Mouse (Mus musculus) yolk sac, embryonic 10.5 days (tissue): Measurements from ENCODE around the gene Rras.
"Not testable (repeated sequence)": the region's sequence is repeated elsewhere in the genome, so short reads cannot be mapped to it uniquely, and the experiment has no call there.

Experiments used
- DNase-seq: peaks from one replicate; pipeline ENCODE4 v3.0.0-alpha.2; 2017; ENCODE audit warnings: low spot score

Gene Rras

GRCm38 (mm10) chr7:45000539-45001114 is 17.1 kb upstream of the Rras start:
- no peak for DNase-seq

- DNase-seq: no peak
Observed at GRCm38 (mm10) chr7:45002440-45002839, 15.3 kb upstream of the Rras start.

GRCm38 (mm10) chr7:45004546-45004945 is 13.2 kb upstream of the Rras start:
- DNase-seq: no peak

- no peak for DNase-seq
Observed at GRCm38 (mm10) chr7:45005321-45005992, 12.3 kb upstream of the Rras start.

- DNase-seq: no peak
Observed at GRCm38 (mm10) chr7:45006503-45006902, 11.3 kb upstream of the Rras start.

GRCm38 (mm10) chr7:45007141-45007540 is 10.6 kb upstream of the Rras start:
- no peak for DNase-seq

GRCm38 (mm10) chr7:45007846-45008245 is 9.9 kb upstream of the Rras start:
- no peak for DNase-seq

- no peak for DNase-seq
Observed at GRCm38 (mm10) chr7:45008411-45008810, 9.3 kb upstream of the Rras start.

- DNase-seq: no peak
Observed at GRCm38 (mm10) chr7:45012011-45012410, 5.8 kb upstream of the Rras start.

GRCm38 (mm10) chr7:45012824-45013223 is 4.9 kb upstream of the Rras start:
- DNase-seq: no peak

GRCm38 (mm10) chr7:45013366-45014095 is 4.2 kb upstream of the Rras start:
- DNase-seq: no peak

GRCm38 (mm10) chr7:45014096-45014451 is 3.7 kb upstream of the Rras start:
- DNase-seq: no peak

- no peak for DNase-seq
Observed at GRCm38 (mm10) chr7:45015344-45015956, 2.3 kb upstream of the Rras start.

- peak; percentile 100 for DNase-seq
Observed at GRCm38 (mm10) chr7:45015957-45016612, 1.7 kb upstream of the Rras start, which contains the start of gene Scaf1. Gene Scaf1, minus strand, starts transcription at chr7:45016363.

GRCm38 (mm10) chr7:45016761-45017160 is 1.0 kb upstream of the Rras start:
- DNase-seq: no peak

- peak; percentile 70 for DNase-seq
Observed at GRCm38 (mm10) chr7:45019031-45019571, 1.3 kb downstream of the Rras start.

- no peak for DNase-seq
Observed at GRCm38 (mm10) chr7:45020225-45020624, 2.5 kb downstream of the Rras start.

- DNase-seq: not testable (repeated sequence)
Observed at GRCm38 (mm10) chr7:45023711-45024110, 6.0 kb downstream of the Rras start.

- no peak for DNase-seq
Observed at GRCm38 (mm10) chr7:45024281-45025248, 6.8 kb downstream of the Rras start.

- DNase-seq: no peak
Observed at GRCm38 (mm10) chr7:45025601-45026220, 8.0 kb downstream of the Rras start.
